Mouse (Mus musculus) right cerebral cortex, postnatal 14 days (tissue): ENCODE measurements at regions not wholly inside any gene's neighbourhood (a gene's known extent, or its start where the extent isn't known, plus 50 kb on each side); places are given as distances from the start of the nearest gene placed in this dataset.
A peak's percentile ranks its signal among the peaks of the same experiment; 100 is the strongest.
"Not testable (repeated sequence)": the region's sequence is repeated elsewhere in the genome, so short reads cannot be mapped to it uniquely, and the experiment has no call there.

Experiments
- DNase-seq: peaks from one replicate; pipeline ENCODE4 v3.0.0; 2022

DNA sequence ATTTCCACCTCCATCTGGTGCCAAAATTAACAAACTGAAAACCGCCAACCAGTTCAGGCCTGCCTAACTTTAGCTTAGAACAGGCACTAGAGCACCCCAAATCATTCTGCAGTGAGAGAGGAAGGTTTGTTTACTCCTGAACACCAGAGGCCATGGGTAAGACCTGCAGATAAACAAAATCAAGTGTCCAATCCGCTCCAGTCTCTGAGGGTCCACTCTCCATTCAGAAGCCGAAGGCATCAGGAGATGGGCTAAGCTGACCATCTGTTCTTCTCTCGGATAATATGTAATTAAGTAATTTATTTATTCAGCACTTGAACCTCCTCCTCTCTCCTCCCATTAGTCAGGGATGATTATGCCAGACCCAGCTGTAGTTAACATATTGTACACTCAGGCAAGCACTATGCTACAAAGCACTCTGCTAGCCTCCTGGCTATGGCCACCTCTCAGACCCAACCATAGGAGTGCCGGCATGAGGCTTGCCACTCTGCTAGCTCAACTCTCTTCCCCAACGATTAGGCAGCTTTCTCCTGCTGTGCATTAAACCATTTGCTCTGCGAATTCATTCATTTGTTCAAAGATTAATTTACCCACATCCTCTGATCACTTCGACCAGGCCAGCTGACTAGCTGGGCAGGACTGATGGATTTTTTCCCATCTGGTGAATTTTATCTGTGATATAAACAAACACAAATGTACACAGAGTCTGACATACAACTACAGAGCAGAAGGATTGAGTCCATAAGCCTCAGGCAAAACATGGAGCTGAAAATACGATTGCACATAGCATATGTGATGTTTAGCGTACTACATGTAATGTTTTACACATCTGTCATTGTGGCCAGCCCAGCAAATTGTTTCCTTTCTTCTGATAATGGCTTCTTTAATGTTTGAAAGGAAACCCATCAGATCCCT lies 184.4 kb downstream of the Mat2b start:
- DNase-seq = no peak

DNA sequence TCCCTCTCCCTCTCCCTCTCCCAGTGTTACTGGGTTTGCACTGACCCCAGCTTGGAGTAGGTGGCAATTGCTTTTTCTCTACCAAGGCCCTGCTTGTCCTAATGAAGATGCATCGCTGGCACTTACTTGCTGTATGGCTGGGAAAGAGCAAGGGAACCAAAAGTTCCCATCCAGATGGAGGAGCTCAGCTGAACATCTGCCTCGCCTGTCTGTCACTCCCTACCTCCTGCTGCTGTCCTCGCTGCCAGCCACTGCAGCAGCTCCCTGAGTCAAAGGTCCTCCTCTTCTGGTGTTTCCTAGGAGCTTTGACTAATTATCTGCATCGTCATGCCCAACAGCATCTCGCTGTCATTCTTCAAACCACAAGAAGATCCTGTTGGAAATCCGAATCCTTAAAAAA lies 203.4 kb downstream of the Mat2b start:
- no peak for DNase-seq

DNA sequence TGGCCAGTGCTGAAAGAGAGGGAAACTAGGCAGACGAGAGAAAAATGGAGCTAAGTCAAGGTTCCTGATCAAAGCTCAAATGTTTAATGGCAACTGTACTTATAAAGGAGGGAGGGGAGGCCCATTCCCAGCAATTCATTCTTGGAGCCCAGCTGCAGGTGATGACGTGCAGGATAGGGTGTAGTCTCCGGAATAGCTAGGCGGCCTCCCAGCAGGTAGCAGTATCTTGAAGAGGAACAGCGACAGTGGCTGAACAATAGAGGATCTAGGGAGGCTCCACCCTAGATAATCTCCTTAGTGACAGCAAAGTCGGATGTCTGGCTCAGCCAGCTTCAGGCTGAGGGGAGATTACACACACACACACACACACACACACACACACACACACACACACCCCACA lies 216.8 kb downstream of the Mat2b start:
- not testable (repeated sequence) for DNase-seq

DNA sequence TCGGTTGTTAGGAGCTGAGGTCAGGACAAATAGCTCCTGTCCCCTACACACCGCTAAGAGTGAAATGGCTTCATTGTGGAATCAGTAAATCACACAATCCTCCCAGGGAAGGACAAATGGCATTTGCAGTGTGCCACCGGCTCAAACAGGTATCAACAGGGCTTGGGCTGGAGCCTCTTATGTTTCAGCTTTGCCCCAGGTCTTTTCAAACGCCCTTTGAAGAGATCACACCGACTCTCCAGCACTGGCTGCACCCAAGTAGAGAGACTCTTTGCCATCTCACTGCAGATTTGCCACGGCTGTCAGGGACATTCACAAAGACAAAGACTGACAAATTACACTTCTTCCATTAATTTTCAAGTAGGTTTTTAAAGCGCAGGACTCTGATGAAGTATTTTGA lies 217.7 kb downstream of the Mat2b start:
- DNase-seq = no peak

DNA sequence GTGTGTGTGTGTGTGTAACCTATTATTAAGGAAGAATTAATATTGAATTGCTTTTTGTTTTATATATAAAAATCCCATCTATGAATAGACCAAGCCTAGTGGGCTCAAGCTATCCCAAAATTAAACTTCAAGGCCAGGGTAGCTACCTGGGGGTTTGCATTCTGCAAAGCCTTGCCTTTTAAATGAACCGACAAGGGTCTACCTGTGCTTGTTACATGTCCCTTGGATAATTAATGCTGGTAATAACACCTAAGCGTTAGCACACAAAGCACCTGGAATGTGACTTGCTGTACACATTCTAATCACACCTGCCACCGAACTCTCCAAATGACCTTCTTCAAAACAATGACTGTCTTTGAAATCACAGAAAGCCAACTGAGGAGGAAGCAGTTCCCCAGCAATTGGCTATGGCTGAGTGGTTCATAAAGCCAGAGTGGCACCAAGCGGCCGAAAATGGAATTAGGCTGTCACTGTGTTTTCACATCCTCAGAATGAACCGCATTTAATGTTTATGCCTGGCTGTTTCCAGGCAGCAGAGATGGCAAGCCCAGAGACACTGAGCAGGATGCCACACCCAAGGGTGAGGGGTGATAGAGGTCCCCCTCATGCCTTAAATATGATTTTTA lies 225.8 kb downstream of the Mat2b start:
- DNase-seq = peak; percentile 53

DNA sequence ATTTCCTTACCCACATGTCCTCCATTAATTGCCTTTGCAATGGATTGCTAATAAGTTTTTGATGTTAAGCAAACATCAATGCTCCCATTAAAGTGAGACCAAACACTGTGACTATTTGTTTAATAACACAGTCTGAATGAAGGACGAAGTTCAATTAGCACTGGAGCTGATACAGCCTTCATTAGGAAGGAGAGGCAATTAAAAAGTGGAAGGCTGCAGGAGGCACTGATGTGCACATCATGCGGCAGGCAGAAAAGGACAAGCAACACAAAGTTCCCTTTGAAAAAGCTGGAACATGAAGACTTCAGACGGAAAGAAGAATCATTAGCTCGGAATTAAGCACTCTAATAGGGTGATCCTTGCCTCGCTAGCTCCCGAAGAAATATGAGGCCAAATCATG lies 238.4 kb downstream of the Mat2b start:
- no peak for DNase-seq

DNA sequence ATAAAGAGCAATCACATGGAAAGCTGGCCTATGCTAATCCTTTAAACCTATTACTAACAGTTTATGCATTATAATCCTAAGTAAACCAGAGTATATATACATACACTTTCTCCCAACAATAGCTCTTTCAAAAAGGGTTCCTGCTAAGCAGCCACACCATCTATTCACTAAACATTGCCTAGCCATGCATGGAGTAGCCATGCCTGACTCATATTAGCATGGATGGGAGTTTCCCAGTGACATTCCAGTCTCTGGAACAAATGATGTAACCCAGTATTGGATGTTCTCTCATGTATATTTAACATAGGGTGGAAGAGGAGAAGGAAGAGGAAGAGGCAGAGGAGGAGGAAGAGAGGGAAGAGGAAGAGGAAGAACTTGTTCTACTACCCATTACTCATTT lies 240.0 kb downstream of the Mat2b start:
- DNase-seq = not testable (repeated sequence)

DNA sequence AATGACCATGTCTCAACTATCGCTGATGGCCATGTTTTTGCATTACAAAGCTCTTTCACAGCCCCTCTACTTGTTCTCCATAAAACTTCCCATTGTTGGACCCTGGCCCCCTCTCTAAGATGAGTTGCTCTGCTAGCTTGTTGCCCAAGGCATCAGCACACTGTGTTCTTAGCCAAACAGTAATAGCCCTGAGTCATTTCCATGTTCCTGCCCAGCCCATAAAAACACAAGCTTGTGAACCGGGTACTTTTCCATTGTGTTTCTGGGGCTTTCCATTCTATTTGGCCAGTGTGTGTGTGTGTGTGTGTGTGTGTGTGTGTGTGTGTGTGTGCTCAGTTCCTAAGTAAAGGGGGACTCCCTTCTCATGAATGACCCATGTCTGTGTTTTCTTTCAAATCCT lies 248.2 kb downstream of the Mat2b start:
- DNase-seq = no peak

DNA sequence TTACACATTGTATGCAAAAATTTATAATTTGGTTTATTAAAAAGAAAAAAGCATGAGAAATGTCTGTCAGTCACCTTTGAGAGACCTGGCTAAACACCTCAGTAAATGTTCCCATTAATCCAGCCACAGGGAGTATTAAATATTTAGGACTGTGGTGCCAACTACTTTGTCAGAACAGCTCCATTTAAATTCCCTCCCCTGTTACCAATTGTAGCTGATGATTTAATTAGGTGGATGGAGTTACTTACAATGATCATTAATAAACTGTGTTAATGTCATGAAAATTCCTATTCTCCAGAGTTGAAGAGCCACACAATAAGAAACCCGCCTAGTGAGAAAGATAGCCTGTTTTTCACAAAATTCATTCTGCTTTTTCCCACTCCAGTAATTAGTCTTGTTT lies 261.0 kb downstream of the Mat2b start:
- DNase-seq = no peak

DNA sequence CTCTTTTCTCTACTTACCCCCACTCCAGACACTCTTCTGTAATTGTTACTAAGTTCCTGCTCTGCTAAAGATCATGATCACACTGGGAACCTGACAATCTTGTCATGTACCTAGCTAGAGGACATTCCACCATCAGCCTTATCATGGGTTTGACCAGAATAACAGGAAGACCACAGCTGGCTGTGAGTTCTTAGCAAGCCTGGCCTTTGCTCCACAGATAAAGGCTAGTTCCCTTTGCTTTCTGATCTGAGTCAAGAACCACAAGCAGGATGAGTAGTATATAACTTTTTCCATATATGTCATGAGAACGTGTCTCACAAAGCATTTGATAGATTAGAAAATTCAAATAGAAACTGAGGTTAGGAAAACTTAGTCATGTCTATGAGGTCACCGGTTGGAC lies 266.1 kb downstream of the Mat2b start:
- no peak for DNase-seq

DNA sequence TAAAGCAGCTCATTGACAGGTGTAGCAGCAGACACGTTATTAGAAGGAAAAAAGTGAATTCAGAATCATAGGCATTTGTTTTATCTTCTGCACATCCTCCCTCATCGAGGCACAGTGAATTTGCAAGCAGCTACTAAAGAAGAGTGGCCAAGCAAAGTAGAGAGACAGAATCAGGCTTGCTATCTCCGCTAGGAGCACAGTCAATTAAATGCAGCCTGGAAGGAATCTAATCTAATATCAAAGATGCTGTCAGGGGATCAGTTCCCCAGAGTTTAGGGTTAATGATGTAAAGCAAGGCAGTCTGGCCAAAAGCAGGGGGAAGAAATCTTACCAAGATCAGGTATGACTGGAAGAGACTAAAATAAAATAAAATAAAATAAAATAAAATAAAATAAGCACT lies 270.7 kb downstream of the Mat2b start:
- no peak for DNase-seq

DNA sequence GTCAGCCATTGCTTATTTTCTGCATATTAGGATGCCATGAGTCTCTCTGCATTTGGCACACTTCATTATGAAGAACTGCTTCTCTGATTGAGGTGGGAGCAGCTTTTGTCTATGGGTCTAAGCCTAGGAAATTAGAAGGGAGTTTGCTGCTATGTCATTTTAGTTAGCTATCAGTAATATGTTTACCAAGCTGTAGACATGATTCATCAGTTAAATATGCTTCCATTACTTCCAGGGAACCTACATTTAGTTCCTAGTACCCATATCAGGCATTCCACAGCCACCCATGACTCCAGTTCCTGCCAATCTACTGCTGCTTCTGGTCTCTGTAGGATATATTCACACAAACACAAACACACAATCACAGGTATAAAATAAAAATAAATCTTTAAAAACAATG lies 287.4 kb downstream of the Mat2b start:
- DNase-seq = no peak

DNA sequence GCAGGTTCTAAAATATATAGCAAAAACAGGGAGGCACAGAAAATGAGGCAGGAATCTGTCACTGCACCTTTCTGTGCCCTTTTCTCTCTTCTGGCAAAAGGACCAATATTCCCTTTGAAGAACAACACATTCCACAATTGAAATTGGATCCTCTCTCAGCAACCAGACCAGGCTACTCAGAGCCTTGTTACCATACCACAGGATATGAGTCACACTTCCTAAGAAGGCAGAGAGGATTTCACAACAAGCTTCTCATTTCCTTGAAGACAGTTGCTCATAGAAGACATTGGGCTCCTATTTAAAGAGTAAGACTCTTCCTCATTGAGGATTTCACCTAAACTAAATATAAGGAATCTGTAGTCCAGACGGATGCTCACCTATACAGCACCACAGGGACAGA lies 292.8 kb downstream of the Mat2b start:
- DNase-seq = no peak

DNA sequence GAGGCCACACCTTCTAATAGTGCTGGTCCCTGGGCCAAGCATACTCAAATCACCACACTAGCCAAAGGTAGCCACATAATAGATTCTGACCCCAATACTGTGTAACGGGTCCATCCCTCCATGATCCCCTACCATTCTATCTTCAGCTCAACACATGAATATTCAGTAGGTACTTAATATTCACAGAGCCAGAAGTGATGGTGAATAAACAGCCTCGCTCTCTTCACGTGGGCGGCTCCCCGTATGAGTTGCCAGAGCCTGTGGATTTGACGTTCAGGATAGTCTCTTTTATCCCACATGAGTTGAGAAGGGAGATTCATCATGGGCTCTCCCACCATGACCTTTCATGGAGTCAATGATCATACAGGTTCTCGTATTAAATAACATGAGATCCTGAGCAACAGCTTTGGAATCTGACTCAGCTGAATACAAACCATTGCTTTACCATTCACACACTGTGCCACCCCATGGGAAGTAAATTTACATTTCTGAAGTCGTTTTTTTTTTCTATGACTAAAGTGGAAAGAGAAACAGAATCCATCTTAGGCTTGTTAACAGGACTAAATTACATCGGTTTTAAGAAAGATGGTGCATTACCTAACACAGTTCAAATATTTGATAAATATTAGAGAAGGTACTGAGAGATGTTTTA lies 297.4 kb downstream of the Mat2b start:
- DNase-seq = no peak

DNA sequence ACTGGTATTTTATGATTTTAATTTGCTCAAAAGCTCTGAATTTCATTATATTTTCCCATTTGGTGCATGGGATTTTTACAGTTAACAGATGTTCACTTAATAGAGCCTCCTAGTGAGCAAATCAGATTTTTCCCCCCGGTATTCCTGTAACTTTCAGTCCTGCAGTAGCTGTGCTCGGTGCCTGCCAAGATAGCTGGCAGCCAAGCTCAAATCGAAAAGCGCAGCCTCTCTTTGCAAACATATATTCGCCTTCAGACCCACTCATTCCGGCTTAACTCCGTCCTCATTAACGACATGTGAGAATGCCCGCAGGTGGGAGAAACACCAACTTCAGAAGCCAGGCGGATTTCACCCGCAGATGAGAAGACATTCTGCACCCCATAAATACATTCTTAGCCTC lies 299.7 kb downstream of the Mat2b start:
- DNase-seq = peak; percentile 5

DNA sequence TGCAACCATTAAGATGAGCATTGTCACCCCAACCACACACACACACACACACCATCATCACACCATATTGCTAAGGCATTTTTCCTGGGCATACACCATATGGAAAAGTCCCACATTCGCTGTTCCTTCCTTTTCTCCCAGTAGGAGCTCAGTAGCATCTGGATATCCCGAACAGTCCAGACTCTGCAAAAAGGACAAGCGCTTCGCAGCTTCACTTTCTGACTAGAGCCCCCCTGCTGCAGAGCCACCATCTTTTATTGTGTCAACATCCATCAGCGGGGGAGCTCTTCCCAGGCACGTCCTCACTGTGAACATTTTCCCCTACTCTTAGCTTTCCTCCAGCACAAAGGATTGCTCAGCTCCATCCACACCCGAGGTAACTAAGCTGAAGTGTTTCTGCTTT lies 300.1 kb downstream of the Mat2b start:
- DNase-seq = no peak

DNA sequence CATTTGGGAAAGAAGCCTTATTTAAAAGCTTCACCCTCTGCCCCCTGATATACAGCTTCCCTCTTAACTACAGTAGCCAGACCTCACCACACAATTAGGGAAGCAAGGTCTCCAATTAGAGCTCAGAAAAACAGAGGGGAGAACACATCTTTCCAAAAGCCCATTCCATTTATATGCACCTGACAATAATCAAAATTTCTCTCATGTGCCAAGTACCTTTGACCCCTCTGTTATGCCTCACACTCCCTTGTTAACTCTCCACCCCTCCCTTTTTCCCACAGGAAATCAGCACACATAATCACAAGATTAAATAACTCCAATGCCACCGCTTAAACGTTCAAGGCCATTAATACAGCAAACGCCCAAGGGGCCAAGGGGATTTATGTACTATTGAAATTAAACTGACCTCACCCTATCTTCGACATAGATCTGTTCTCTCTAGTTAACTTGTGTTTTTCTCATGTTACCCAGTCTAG lies 300.7 kb downstream of the Mat2b start:
- no peak for DNase-seq

DNA sequence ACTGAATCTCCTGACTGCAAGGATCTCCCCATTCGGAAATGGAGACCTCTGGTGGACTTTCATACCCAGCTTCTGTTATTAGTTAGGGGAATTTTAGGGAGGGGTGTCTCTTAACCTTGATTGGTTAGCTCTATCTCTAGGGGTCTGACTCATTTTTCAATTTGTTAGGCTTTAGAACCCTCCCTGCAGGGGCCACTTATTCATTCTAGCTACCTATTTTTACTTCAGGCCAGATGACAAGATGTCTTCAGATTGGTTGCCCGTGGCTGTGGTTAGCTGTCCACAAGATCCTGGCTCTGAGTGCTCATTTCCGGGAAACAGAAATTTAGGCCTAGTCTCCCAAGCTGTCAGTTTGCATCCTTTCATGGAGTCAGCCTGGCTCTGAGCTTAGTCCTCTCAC lies 314.3 kb downstream of the Mat2b start:
- no peak for DNase-seq

DNA sequence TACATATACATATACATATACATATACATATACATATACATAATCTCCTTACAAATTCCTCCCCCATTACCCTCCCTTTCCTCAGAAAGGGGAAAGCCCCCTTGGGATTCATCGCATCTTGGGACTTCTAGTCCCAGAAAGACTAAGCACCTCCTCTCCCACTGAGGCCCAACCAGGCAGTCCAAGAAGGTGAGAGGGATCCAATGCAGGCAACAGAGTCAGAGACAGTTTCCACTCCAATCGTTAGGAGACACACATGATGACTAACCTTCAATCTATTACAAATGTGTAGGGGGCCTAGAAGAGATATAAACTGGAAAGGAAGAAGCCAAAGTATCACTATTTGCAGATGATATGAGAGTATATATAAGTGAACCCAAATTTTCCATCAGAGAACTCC lies 323.3 kb downstream of the Mat2b start:
- DNase-seq = no peak

DNA sequence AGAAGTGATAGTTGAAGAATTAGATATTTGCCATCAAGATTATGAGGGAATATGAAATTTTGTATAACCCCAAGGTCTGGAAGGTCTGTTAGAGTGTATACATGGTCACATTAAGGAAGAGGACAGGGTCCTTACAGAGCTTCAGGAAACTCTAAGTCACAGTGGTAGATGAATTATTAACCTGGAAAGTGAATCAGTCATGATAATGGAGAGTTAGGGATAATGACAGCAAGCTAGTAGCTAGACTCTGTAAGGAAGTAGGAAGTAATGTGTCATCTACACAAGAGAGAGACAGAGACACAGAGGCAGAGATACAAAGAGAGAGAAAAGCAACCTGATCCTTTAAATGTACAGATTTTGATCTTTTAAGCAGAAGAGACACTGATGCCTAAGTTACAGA lies 328.4 kb downstream of the Mat2b start:
- no peak for DNase-seq

DNA sequence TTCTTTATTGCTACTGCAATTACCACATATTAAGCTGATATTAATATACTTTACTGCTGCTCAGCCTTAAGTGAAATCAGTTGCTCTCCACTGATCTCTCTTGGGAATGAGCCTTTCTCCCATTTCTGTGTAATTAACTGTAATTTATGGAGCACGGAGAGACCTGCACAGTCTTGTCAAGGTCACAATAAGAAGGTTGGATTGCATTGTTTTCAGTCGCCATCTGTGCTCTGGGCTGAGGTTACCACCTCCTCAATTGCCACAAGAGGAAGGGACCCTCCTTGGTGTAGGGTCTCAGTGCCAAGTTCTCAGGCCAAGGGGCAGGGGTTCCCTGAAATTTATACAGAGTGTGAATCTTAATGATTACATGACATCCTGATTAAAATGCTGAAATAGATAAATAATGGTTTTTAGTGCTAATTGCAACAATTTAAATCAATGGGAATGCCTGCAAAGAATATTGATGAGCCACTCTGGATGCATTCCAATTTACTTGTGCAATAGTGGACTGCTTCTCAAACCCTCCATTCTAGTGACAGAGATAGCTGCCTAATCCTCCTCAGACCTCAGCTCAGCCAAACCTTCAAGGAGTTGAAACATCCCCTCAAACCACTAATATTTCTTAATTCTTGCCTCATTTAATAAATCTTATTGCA lies 332.3 kb downstream of the Mat2b start:
- no peak for DNase-seq
